Mouse (Mus musculus): Measurements from ENCODE around the gene Tfip11. TPM values are rescaled to one million over a fixed set of nuclear protein-coding genes. Genes with fewer than 3 reads are reported as not detected.

The Tfip11 gene
- polyA plus RNA-seq, 1 experiment from 2014 or later: 16.6 TPM

GRCm38 (mm10) chr5:112339215-112339614 is 13.1 kb downstream of the Tfip11 start:
- no peaks in the 10 kb centered on the region for H3K27me3 ChIP-seq (ENCODE audit: control insufficient read depth, insufficient read depth, low read length)
- no peak for ATAC-seq (ENCODE audit: insufficient number of reproducible peaks, insufficient read depth, low FRiP score, low read depth)
- H3K4me2 ChIP-seq (replicated peaks; ENCODE audit: low read depth, low read length): no peak overlapping the region
- no peak overlapping the region for H3K4me3 ChIP-seq (ENCODE audit: low read depth, low read length)
- H3K9me3 ChIP-seq (ENCODE audit: control insufficient read depth, low read depth, low read length): no peaks in the 10 kb centered on the region
- no peak overlapping the region for H3K9ac ChIP-seq (replicated peaks; ENCODE audit: low read depth, low read length)
- peaks cover 13% of the 10 kb centered on the region for H3K4me1 ChIP-seq (ENCODE audit: control insufficient read depth, insufficient read depth, low read length)
- peaks cover 49% of the 10 kb centered on the region for H3K36me3 ChIP-seq (ENCODE audit: control insufficient read depth, insufficient read depth, low read length)
- no peak overlapping the region for H3K27ac ChIP-seq (ENCODE audit: low read length)
- WGBS: 71% methylated on average over 7 of the region's 7 CpGs

GRCm38 (mm10) chr5:112342463-112343204 is 16.5 kb downstream of the Tfip11 start, which contains the start of the genes Srrd and Hps4:
Gene Srrd (minus strand): TSS chr5:112343040.
Gene Hps4 (plus strand): TSS chr5:112343083.
- H3K4me2 ChIP-seq (replicated peaks; ENCODE audit: low read depth, low read length): peak within 1 kb of the TSS; percentile 73
- H3K4me1 ChIP-seq (ENCODE audit: control insufficient read depth, insufficient read depth, low read length): peaks cover 13% of the 10 kb centered on the region
- peaks cover 15% of the 10 kb centered on the region for H3K36me3 ChIP-seq (ENCODE audit: control insufficient read depth, insufficient read depth, low read length)
- peak within 1 kb of the TSS; percentile 73 for H3K4me3 ChIP-seq (ENCODE audit: low read depth, low read length)
- H3K27ac ChIP-seq (ENCODE audit: low read length): 0 out of 2 replicates have a peak within 1 kb of the TSS, but pooled peaks have one; percentile 10
- peak; percentile 64; the same call in 1 of the 2 replicates for ATAC-seq (ENCODE audit: insufficient number of reproducible peaks, insufficient read depth, low FRiP score, low read depth)
- 2% methylated on average over 55 of the region's 64 CpGs for WGBS
- H3K9ac ChIP-seq (replicated peaks; ENCODE audit: low read depth, low read length): peak within 1 kb of the TSS; percentile 74
- no peaks in the 10 kb centered on the region for H3K9me3 ChIP-seq (ENCODE audit: control insufficient read depth, low read depth, low read length)
- no peaks in the 10 kb centered on the region for H3K27me3 ChIP-seq (ENCODE audit: control insufficient read depth, insufficient read depth, low read length)

- Histone ChIP-seq H3K27ac (ENCODE audit: low read length) (0 out of 2 replicates have a peak overlapping the region, but pooled peaks have one; percentile 10), H3K36me3 (ENCODE audit: control insufficient read depth, insufficient read depth, low read length) (peaks cover 11% of the 10 kb centered on the region), H3K9ac (replicated peaks; ENCODE audit: low read depth, low read length) (peak overlapping the region; percentile 74), H3K4me2 (replicated peaks; ENCODE audit: low read depth, low read length) (peak overlapping the region; percentile 73), H3K4me1 (ENCODE audit: control insufficient read depth, insufficient read depth, low read length) (peaks cover 13% of the 10 kb centered on the region), H3K27me3 (ENCODE audit: control insufficient read depth, insufficient read depth, low read length) (no peaks in the 10 kb centered on the region), H3K9me3 (ENCODE audit: control insufficient read depth, low read depth, low read length) (no peaks in the 10 kb centered on the region), H3K4me3 (ENCODE audit: low read depth, low read length) (peak overlapping the region; percentile 73)
- ATAC-seq (ENCODE audit: insufficient number of reproducible peaks, insufficient read depth, low FRiP score, low read depth): peak; percentile 48; the same call in 1 of the 2 replicates
- 0% methylated on average over 21 of the region's 24 CpGs for WGBS
Observed at GRCm38 (mm10) chr5:112343205-112343595, 17.0 kb downstream of the Tfip11 start.

- H3K4me2 ChIP-seq (replicated peaks; ENCODE audit: low read depth, low read length): peak overlapping the region; percentile 73
- peaks cover 5% of the 10 kb centered on the region; the same call in 1 of the 2 replicates for H3K36me3 ChIP-seq (ENCODE audit: control insufficient read depth, insufficient read depth, low read length)
- no peak for ATAC-seq (ENCODE audit: insufficient number of reproducible peaks, insufficient read depth, low FRiP score, low read depth)
- H3K4me3 ChIP-seq (ENCODE audit: low read depth, low read length): peak overlapping the region; percentile 73; the same call in 1 of the 2 replicates
- H3K9ac ChIP-seq (replicated peaks; ENCODE audit: low read depth, low read length): no peak overlapping the region
- no peaks in the 10 kb centered on the region for H3K9me3 ChIP-seq (ENCODE audit: control insufficient read depth, low read depth, low read length)
- no peak overlapping the region for H3K27ac ChIP-seq (ENCODE audit: low read length)
- 74% methylated on average over 6 of the region's 6 CpGs for WGBS
- peaks cover 13% of the 10 kb centered on the region for H3K4me1 ChIP-seq (ENCODE audit: control insufficient read depth, insufficient read depth, low read length)
- H3K27me3 ChIP-seq (ENCODE audit: control insufficient read depth, insufficient read depth, low read length): no peaks in the 10 kb centered on the region
Observed at GRCm38 (mm10) chr5:112344092-112344960, 18.2 kb downstream of the Tfip11 start.

GRCm38 (mm10) chr5:112346211-112346965 is 20.2 kb downstream of the Tfip11 start:
- H3K4me1 ChIP-seq (ENCODE audit: control insufficient read depth, insufficient read depth, low read length): peaks cover 13% of the 10 kb centered on the region
- no peaks in the 10 kb centered on the region for H3K9me3 ChIP-seq (ENCODE audit: control insufficient read depth, low read depth, low read length)
- 82% methylated on average over 16 of the region's 16 CpGs for WGBS
- no peak overlapping the region for H3K4me2 ChIP-seq (replicated peaks; ENCODE audit: low read depth, low read length)
- H3K27me3 ChIP-seq (ENCODE audit: control insufficient read depth, insufficient read depth, low read length): no peaks in the 10 kb centered on the region
- H3K4me3 ChIP-seq (ENCODE audit: low read depth, low read length): no peak overlapping the region
- peaks cover 13% of the 10 kb centered on the region; the same call in 1 of the 2 replicates for H3K36me3 ChIP-seq (ENCODE audit: control insufficient read depth, insufficient read depth, low read length)
- H3K27ac ChIP-seq (ENCODE audit: low read length): no peak overlapping the region
- H3K9ac ChIP-seq (replicated peaks; ENCODE audit: low read depth, low read length): no peak overlapping the region
- ATAC-seq (ENCODE audit: insufficient number of reproducible peaks, insufficient read depth, low FRiP score, low read depth): no peak

GRCm38 (mm10) chr5:112349169-112349568 is 23.0 kb downstream of the Tfip11 start:
- H3K36me3 ChIP-seq (ENCODE audit: control insufficient read depth, insufficient read depth, low read length): peaks cover 17% of the 10 kb centered on the region; the same call in 1 of the 2 replicates
- H3K4me3 ChIP-seq (ENCODE audit: low read depth, low read length): no peak overlapping the region
- WGBS: 89% methylated on average over 8 of the region's 8 CpGs
- H3K9ac ChIP-seq (replicated peaks; ENCODE audit: low read depth, low read length): no peak overlapping the region
- no peak overlapping the region for H3K27ac ChIP-seq (ENCODE audit: low read length)
- no peak overlapping the region for H3K4me2 ChIP-seq (replicated peaks; ENCODE audit: low read depth, low read length)
- ATAC-seq (ENCODE audit: insufficient number of reproducible peaks, insufficient read depth, low FRiP score, low read depth): no peak
- H3K9me3 ChIP-seq (ENCODE audit: control insufficient read depth, low read depth, low read length): no peaks in the 10 kb centered on the region
- H3K4me1 ChIP-seq (ENCODE audit: control insufficient read depth, insufficient read depth, low read length): no peaks in the 10 kb centered on the region
- H3K27me3 ChIP-seq (ENCODE audit: control insufficient read depth, insufficient read depth, low read length): no peaks in the 10 kb centered on the region

GRCm38 (mm10) chr5:112355493-112355892 is 29.3 kb downstream of the Tfip11 start:
- H3K4me3 ChIP-seq (ENCODE audit: low read depth, low read length): no peak overlapping the region
- H3K4me1 ChIP-seq (ENCODE audit: control insufficient read depth, insufficient read depth, low read length): no peaks in the 10 kb centered on the region
- WGBS: 82% methylated on average over 6 of the region's 6 CpGs
- H3K9ac ChIP-seq (replicated peaks; ENCODE audit: low read depth, low read length): no peak overlapping the region
- H3K27ac ChIP-seq (ENCODE audit: low read length): no peak overlapping the region
- ATAC-seq (ENCODE audit: insufficient number of reproducible peaks, insufficient read depth, low FRiP score, low read depth): no peak
- peaks cover 9% of the 10 kb centered on the region; the same call in 1 of the 2 replicates for H3K36me3 ChIP-seq (ENCODE audit: control insufficient read depth, insufficient read depth, low read length)
- H3K27me3 ChIP-seq (ENCODE audit: control insufficient read depth, insufficient read depth, low read length): no peaks in the 10 kb centered on the region
- H3K4me2 ChIP-seq (replicated peaks; ENCODE audit: low read depth, low read length): no peak overlapping the region
- no peaks in the 10 kb centered on the region for H3K9me3 ChIP-seq (ENCODE audit: control insufficient read depth, low read depth, low read length)

GRCm38 (mm10) chr5:112355910-112356309 is 29.8 kb downstream of the Tfip11 start, which contains the start of gene Gm6583:
Gene Gm6583 (minus strand): TSS chr5:112356033.
- H3K27me3 ChIP-seq (ENCODE audit: control insufficient read depth, insufficient read depth, low read length): no peaks in the 10 kb centered on the region
- no peak within 1 kb of the TSS for H3K27ac ChIP-seq (ENCODE audit: low read length)
- no peak within 1 kb of the TSS for H3K4me2 ChIP-seq (replicated peaks; ENCODE audit: low read depth, low read length)
- H3K4me1 ChIP-seq (ENCODE audit: control insufficient read depth, insufficient read depth, low read length): no peaks in the 10 kb centered on the region
- peaks cover 7% of the 10 kb centered on the region; the same call in 1 of the 2 replicates for H3K36me3 ChIP-seq (ENCODE audit: control insufficient read depth, insufficient read depth, low read length)
- no peaks in the 10 kb centered on the region for H3K9me3 ChIP-seq (ENCODE audit: control insufficient read depth, low read depth, low read length)
- no peak within 1 kb of the TSS for H3K9ac ChIP-seq (replicated peaks; ENCODE audit: low read depth, low read length)
- 60% methylated on average over 13 of the region's 13 CpGs for WGBS
- no peak for ATAC-seq (ENCODE audit: insufficient number of reproducible peaks, insufficient read depth, low FRiP score, low read depth)
- H3K4me3 ChIP-seq (ENCODE audit: low read depth, low read length): no peak within 1 kb of the TSS

Data from stomach, embryonic 14.5 days (tissue).